Mouse (Mus musculus) megakaryocyte, adult 5-6 weeks (primary cell): ENCODE data around the gene Ccnb1. TPM values are rescaled to one million over a fixed set of nuclear protein-coding genes. Genes with fewer than 3 reads are reported as not detected.

Source experiments
- total RNA-seq, 2 experiments: library from RNA; stranded (forward) in 1 of 2; stranded (reverse) in 1 of 2; fragments of 153-499, 151-499 nt in 1 of 2; fragments of 221-1000, 200-1000 nt in 1 of 2; gene quantifications; 2 replicates each; pipeline versions ENCODE4 v1.2.3 to v1.2.4; 2015 to 2017

Ccnb1 gene
- total RNA-seq, 2 experiments from 2014 or later: 142 to 197 TPM

Other genes with a start within 250 kb of the Ccnb1 start
- gene Ocln, start 233.9 kb downstream of the Ccnb1 start, total RNA-seq (2015): not detected in 2 replicates
- not detected in 2 replicates for gene Ocln, start 233.9 kb downstream of the Ccnb1 start, total RNA-seq (2017)
- 0.07 and 0.16 TPM in 2 replicates for gene Marveld2, start 169.6 kb downstream of the Ccnb1 start, total RNA-seq (2015)
- gene Marveld2, start 169.6 kb downstream of the Ccnb1 start, total RNA-seq (2017): 0.40 and 0.53 TPM in 2 replicates
- 189 and 230 TPM in 2 replicates for gene Ak6, start 135.6 kb downstream of the Ccnb1 start, total RNA-seq (2015)
- gene Ak6, start 135.6 kb downstream of the Ccnb1 start, total RNA-seq (2017): 153 and 173 TPM in 2 replicates
- gene Rad17, start 135.5 kb downstream of the Ccnb1 start, total RNA-seq (2015): 25.6 and 28.7 TPM in 2 replicates
- 29.7 and 35.3 TPM in 2 replicates for gene Rad17, start 135.5 kb downstream of the Ccnb1 start, total RNA-seq (2017)
- 21.9 and 28.0 TPM in 2 replicates for gene Taf9, start 135.0 kb downstream of the Ccnb1 start, total RNA-seq (2015)
- 14.4 and 26.5 TPM in 2 replicates for gene Taf9, start 135.0 kb downstream of the Ccnb1 start, total RNA-seq (2017)
- gene Ccdc125, start 116.9 kb downstream of the Ccnb1 start, total RNA-seq (2015): 36.8 and 39.3 TPM in 2 replicates
- gene Ccdc125, start 116.9 kb downstream of the Ccnb1 start, total RNA-seq (2017): 65.1 and 70.7 TPM in 2 replicates
- 26.1 and 27.2 TPM in 2 replicates for gene Cdk7, start 55.6 kb downstream of the Ccnb1 start, total RNA-seq (2015)
- 22.2 and 22.6 TPM in 2 replicates for gene Cdk7, start 55.6 kb downstream of the Ccnb1 start, total RNA-seq (2017)
- 53.2 and 56.6 TPM in 2 replicates for gene Mrps36, start 41.9 kb downstream of the Ccnb1 start, total RNA-seq (2015)
- 47.2 and 52.2 TPM in 2 replicates for gene Mrps36, start 41.9 kb downstream of the Ccnb1 start, total RNA-seq (2017)
- 36.9 and 44.5 TPM in 2 replicates for gene Cenph, start 10.7 kb downstream of the Ccnb1 start, total RNA-seq (2015)
- 31.4 and 39.6 TPM in 2 replicates for gene Cenph, start 10.7 kb downstream of the Ccnb1 start, total RNA-seq (2017)
- 73.0 and 85.6 TPM in 2 replicates for gene Slc30a5, start 46.9 kb upstream of the Ccnb1 start, total RNA-seq (2015)
- 75.7 and 78.5 TPM in 2 replicates for gene Slc30a5, start 46.9 kb upstream of the Ccnb1 start, total RNA-seq (2017)